Mouse (Mus musculus) heart, postnatal 10 days (tissue): ENCODE measurements around the gene Ddias. TPM values are rescaled to one million over a fixed set of nuclear protein-coding genes. Genes with fewer than 3 reads are reported as not detected.

Experiments used
- total RNA-seq, 2 experiments: library from RNA; stranded (reverse); gene quantifications; 2 replicates each; pipeline ENCODE4 v1.2.3; 2021

Gene Ddias
- total RNA-seq, 2 experiments from 2014 or later: 2.2 to 3.0 TPM

Other genes starting within 250 kb of the Ddias start
- gene Ankrd42, start 237.1 kb downstream of the Ddias start, total RNA-seq: 1 to 10 TPM; 1.9 to 2.1 TPM
- gene Pcf11, start 204.3 kb downstream of the Ddias start, total RNA-seq: 10 to 100 TPM; 28.6 to 39.2 TPM
- 10 to 100 TPM; 17.3 to 18.6 TPM for gene Rab30, start 132.6 kb downstream of the Ddias start, total RNA-seq
- gene Prcp, start 223 bp upstream of the Ddias start, total RNA-seq: 10 to 100 TPM; 58.1 to 62.3 TPM
- gene Fam181b, start 205.6 kb upstream of the Ddias start, total RNA-seq: 1 to 10 TPM; 8.0 to 8.9 TPM